In genomic region chr3:105736148-105736547, GRCm38 (mm10) we compare ENCODE assay signal across 15 mouse cellular contexts.
"Had no signal": no experiment of that assay in that cellular context is flagged by ENCODE, and none has a peak within 500 bp of the region (broad histone marks: within the 10 kb centered on the region; RNA-seq: fewer than 3 reads in every experiment).

No protein-coding gene starts in this region.

- DNase-seq: liver; lung, embryonic 14.5 days; right cerebral cortex, postnatal 14 days; thymus, adult 2 months; thymus, postnatal 25 days; thymus, postnatal 4 days had no signal

- H3K9ac ChIP-seq: liver, embryonic 12.5 days; liver, embryonic 14.5 days; lung, embryonic 14.5 days; midbrain, embryonic 13.5 days; midbrain, embryonic 15.5 days; neural tube, embryonic 12.5 days; stomach, embryonic 15.5 days had no signal

- H3K4me2 ChIP-seq: liver, embryonic 12.5 days; lung, embryonic 14.5 days; midbrain, embryonic 13.5 days; midbrain, embryonic 15.5 days; neural tube, embryonic 12.5 days; stomach, embryonic 15.5 days had no signal

- H3K27ac ChIP-seq: liver, embryonic 12.5 days; liver, embryonic 14.5 days; macrophage; midbrain, embryonic 13.5 days; midbrain, embryonic 15.5 days; neural tube, embryonic 12.5 days; stomach, embryonic 15.5 days; stomach, postnatal 0 days had no signal

- H3K4me1 ChIP-seq: liver, embryonic 12.5 days; midbrain, embryonic 13.5 days; midbrain, embryonic 15.5 days; neural tube, embryonic 12.5 days; stomach, embryonic 15.5 days had no signal

- ATAC-seq: liver, embryonic 12.5 days; midbrain, embryonic 13.5 days; midbrain, embryonic 15.5 days had no signal

- H3K4me3 ChIP-seq: liver, embryonic 12.5 days; megakaryocyte, embryonic 14.5 days; midbrain, embryonic 13.5 days; midbrain, embryonic 15.5 days; neural tube, embryonic 12.5 days; stomach, embryonic 15.5 days had no signal

- H3K9me3 ChIP-seq: liver, embryonic 12.5 days; megakaryocyte, embryonic 14.5 days; midbrain, embryonic 13.5 days; midbrain, embryonic 15.5 days; neural tube, embryonic 12.5 days; stomach, embryonic 15.5 days had no signal

- H3K27me3 ChIP-seq: liver, embryonic 12.5 days; megakaryocyte, embryonic 14.5 days; midbrain, embryonic 13.5 days; midbrain, embryonic 15.5 days; neural tube, embryonic 12.5 days; stomach, embryonic 15.5 days had no signal
